Mouse (Mus musculus) monocyte, adult 2 months (primary cell): ENCODE measurements around the gene Fzr1.

ENCODE experiments used
- DNase-seq, 2 experiments: peaks; one replicate each; pipeline ENCODE4 v3.0.0; 2022; ENCODE audit warnings: low spot score in 2 of 2, low read depth in 1 of 2

The Fzr1 gene

GRCm38 (mm10) chr10:81402227-81402765 lies 24.0 kb upstream of the Fzr1 start:
- no peak for DNase-seq

- no peak for DNase-seq
Measured at GRCm38 (mm10) chr10:81401521-81402226, 23.4 kb upstream of the Fzr1 start.

DNA sequence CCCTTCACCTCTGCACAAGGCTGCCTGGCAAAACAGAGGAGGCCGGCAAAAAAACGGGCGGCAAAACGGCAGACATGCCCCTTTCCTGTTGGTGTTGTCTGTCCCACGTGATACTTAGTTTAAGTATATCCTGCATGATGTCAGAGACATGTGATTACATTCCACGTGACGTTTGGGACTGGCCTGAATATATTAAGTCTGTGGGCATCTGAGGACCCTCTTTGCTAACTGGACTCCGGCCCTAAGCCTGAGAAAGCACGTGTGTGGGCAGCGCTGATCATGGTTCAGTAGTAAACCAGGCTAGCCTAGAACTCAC lies 22.8 kb upstream of the Fzr1 start:
- no peak for DNase-seq

DNA sequence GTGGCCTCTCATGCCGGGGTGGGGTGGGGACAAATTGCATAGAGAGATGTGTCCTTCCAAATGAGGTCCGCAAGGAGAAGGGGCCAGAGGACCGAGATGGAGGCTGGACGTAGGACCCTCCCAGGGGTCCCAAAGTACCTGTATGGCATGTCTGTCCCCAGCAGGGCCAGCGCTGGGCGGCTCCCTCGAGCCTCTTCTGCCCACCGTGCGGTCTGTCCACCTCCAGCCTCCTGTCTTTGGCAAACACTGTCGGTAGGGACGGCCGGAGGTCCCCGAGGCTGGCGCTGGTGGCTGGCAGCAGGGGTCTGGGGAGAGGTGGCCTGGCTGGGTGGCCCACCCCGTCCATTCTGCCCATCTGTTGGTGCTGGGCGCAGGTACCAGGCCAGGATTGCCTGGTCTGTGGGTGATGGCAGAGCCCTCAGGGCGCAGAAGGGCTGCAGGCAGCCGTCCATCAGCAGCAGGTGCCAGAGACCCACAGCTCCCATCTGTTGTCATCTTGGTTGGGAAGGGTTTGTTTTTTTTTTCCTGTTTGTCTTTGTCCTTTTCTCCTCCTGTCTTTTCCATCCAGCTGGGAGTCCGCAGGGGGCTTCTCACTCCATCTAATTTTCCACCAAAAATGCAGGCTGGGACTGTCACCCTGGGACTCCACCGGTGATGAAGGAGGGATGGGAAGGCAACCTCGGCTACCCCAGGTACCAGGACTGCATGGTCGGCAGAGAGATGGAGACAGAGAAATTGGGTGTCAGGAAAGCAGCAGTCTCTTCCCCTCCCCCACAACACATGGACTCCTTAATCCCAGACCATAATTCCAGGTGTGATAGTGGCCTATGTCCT lies 22.3 kb upstream of the Fzr1 start:
- no peak for DNase-seq

DNA sequence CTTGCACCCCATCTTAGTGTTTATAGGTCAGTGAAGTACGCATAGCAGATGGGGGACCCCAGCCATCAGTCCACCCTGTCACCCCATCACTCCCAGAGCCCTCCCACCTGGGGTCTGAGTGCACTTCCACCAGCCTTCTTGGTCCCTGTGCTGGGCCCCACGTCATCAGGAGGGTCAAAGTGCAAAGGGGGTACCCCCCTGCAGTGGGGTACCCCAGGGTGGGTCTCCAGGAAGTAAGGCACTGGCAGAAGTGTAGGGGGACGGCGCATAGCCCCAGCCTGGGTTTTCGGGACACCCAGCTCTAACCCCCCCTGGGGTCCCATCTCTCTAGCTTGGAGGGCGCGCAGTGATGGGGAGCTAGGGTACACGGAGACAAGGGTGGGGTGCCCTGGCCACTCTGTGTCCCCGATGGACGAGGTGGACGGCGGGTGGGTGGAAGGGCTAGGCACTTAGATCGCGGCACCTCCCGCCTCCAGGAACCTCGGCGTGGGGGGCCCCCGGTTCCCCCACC lies 21.5 kb upstream of the Fzr1 start:
- DNase-seq: no peak

DNA sequence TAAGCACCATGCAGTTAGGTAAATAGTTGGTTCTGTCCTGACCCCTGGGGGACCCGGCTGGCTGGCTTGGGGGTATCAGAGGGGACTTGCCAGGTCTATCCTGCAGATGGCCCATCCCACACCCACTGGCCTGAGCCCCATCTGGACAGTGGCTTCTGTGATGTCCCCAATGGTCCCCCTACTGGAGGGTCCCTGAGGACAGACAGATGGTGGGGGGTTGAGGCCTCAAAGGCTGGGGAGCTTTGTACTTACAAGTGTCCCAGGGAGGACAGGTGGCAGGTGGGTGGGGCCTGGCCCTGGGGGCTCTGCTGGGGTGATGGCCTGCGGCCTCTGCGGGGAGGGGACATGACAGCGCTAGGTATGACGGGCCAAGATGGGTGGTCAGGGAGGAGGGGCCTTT lies 21.0 kb upstream of the Fzr1 start:
- DNase-seq: no peak

- no peak for DNase-seq
Measured at GRCm38 (mm10) chr10:81396749-81397148, 18.4 kb upstream of the Fzr1 start.

GRCm38 (mm10) chr10:81395865-81396264 lies 17.5 kb upstream of the Fzr1 start:
- DNase-seq: no peak

DNA sequence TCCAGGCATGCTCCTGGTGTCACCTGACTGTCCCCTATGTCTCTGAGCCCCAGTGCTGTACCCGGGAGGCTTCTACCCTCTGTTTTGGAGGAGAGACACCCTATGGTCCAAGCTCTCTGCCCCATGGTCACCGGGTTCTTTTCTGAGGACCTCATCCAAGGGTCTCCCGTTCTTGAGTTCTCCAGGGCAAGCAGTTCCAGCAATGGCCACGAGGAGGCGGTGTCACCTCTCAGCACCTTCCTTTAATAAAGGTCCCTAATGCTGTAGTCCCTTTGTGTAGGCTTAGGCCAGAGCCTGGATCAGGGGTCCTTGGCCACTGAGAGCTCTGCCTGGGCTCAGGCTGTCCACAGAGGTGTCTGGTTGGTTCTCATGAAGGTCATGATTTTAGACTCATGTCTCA lies 16.8 kb upstream of the Fzr1 start:
- peak in 1 of 2 experiments; percentile 66 for DNase-seq

DNA sequence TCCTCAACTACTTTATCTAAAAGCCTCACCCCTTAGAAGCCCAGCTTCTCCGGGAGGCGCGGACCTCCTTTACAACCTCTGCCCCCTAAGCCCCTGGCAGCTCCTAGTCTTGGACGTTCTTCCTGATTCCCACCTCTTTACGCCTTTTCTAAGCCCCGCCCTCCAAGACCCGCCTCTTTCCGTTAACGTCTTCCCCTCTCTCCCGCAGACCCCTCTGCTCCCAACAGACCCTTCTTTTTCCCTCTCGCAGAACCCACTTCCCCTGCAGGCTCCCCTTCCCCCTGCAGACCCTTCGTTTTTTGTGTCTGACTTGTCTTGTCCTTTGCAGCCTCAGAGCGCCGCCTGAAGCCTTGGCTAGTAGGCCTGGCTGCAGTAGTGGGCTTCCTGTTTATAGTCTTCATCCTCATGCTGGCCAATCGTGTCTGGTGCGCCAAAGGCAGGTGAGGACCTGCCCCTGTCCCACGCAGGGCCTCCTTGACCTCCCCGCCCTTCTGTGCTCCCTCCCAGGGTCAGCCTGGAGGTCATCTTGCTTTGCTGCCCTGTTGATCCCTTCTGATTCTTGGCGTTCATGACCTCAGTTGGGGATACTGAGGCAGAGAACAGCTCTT lies 15.2 kb upstream of the Fzr1 start:
- DNase-seq: no peak

- DNase-seq: no peak
Measured at GRCm38 (mm10) chr10:81392781-81393185, 14.5 kb upstream of the Fzr1 start, which contains the start of gene Smim24. Gene Smim24, plus strand, starts transcription at chr10:81393051.

DNA sequence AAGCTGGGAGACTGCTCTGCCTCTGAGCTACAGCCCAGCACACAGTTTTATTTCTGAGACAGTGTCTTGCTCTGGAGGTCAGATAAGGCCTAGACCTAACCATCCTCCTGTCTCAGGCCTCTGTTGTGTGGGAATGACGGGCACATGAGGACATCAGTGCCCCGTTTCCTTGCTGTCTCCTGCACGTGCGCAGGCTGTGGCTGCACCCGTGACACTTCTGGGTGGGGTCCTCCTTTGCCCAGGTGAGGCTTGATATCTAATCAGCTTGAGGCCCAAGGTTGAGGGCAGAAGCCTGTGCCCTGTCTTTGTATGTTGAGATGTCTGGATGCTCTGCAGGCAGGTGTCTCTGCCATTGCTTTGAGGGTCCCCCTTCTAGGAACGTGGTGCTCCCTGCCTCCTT lies 14.0 kb upstream of the Fzr1 start:
- DNase-seq: no peak

DNA sequence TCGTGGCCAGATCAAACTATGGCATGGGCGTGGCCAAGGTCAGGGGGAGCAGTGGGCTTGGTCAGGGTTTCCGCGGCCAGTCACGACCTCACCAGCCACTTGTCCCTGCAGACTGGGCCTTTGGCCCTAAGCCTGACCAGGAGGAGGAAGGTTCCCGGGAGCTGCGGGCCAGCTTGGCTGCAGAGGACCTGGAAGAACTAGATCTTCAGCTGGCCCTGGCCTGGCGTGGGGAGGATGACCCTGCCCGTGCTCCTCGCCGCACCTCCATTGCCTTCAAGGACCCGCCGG lies 12.3 kb upstream of the Fzr1 start:
- no peak for DNase-seq

- peak in 1 of 2 experiments; percentile 68 for DNase-seq
Measured at GRCm38 (mm10) chr10:81389801-81390677, 11.7 kb upstream of the Fzr1 start.

DNA sequence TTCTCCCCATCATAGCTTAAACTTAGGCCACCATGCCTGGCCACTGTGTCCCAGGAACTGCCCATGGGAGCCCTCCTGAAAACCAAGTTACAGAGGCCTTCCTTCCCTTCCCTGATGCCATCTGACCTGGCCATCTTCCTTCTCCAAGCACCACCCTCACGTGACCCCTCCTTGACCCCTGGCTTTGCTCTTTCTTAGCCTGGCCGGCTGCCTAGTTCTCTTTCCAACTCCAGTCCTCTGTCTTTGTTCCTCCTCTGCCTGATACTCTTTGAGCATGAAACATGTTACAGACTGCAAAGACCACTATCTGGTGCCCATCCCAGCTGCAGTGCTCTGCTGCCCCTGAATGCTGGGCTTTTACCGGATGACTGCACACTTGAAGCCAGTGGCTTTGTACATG lies 11.1 kb upstream of the Fzr1 start:
- DNase-seq: no peak

DNA sequence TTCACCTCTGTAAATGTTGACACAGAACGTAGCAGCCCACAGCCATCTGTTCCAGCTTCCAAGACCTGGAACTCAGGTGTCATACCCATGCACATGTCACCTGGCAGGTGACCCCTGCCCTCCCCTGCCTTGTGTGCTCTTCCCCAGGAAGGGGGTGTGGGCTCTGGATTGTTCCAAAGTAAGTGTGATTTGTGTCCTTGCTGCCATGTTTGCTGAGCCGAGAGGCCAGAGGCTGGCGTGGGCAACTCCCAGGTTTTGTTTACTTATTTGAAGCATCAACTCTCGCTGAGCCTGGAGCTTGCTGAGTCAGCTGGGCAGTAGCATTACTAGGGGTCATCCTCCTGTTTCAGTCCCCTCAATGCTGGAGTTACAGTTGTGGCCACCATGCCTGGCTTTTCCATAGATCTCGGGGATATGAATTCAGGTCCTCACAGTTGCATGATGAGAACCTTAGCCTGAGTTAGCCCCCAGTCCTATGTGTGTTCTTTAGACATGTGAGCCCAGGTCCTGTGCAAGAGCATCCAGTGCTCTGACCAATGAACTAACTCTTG lies 10.3 kb upstream of the Fzr1 start, which contains the start of gene Gm48552:
Gene Gm48552, plus strand, starts transcription at position 501 of the 551 bp plus-strand sequence.
- no peak for DNase-seq

DNA sequence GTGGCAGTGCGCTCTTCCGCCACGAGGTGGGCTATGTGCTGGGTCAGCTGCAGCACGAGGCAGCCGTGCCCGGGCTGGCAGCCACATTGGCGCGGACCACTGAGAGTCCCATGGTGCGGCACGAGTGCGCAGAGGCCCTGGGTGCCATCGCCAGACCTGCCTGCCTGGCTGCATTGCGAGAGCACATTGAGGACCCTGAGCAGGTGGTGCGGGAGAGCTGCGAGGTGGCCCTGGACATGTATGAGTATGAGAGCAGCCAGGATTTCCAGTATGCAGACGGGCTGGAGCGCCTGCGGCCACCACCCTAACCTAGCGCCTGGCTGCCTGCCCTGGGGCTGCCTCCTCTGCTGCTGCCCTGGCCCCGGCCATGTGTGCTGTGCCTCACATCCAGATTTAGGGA lies 9.4 kb upstream of the Fzr1 start:
- DNase-seq: no peak

GRCm38 (mm10) chr10:81385603-81386306 lies 7.4 kb upstream of the Fzr1 start:
- DNase-seq: no peak

DNA sequence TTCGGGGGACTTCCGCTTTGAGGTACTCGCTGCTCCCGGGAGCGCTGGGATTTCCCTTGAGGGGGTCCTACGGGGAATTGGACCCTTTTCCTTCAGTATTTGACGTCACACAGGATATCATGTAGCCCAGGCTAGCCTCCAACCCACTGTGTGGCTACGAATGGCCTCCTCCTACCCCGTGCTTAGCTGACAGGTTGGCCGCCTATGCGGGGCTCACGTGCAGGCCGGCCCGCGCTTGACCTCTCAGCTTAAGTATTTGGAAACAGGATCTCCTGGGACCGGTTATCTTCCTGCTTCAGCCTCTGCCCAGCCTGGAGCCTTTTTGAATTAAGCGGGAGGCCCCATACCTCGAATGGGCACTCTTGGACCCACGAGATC lies 6.3 kb upstream of the Fzr1 start:
- DNase-seq: no peak
